Mouse (Mus musculus): ENCODE results near the gene 1600002K03Rik. TPM values are rescaled to one million over a fixed set of nuclear protein-coding genes. Genes with fewer than 3 reads are reported as not detected.

1600002K03Rik gene
- polyA plus RNA-seq (2015; fragmentation: Nextera tagmentation; extraction: Ambion mirVana): 15.2 and 15.3 TPM in 2 replicates

DNA sequence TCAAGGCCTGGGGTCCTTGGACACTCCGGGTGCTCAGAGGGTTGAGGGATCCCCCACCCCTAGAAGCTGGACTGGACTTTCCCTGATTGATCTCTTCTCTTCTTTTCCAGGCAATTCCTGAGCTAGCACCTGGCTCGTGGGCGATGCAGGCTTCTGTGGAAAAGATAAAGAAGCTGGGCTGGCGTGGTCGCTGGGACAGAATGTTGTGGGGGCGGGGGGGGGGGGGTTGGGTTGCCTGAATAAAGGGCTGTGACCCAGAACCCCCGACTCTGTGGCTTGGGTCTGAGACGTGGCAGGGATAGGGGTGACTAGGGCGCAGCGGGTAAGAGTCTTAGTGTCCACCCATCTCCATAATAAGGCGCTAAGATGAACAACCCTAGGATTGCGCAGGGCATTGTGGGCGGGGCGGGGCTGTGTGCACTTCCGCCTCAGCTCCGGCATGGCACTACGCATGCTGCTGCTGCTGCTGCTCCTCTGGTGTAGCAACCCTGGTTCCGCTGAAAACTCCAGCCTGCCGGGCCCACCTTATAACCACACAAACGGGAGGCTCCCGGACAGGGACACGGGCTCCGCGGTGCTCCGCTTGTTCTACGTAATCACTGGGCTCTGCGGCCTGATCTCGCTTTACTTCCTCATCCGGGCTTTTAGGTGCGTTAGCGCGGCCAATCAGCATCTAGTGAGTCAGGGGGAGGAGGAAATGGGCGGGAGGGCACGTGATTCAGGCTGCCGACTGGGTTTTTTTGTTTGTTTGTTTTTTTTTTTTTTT, at the start of gene 1600002K03Rik:
1600002K03Rik (plus strand) TSS at position 418 of the 766 bp plus-strand sequence.
- Histone ChIP-seq H3K27me3 (ENCODE audit: insufficient read depth, low read length) (no peaks in the 10 kb centered on the region), H3K9me3 (ENCODE audit: low read length) (no peaks in the 10 kb centered on the region), H3K4me1 (ENCODE audit: insufficient read depth, low read length) (peaks cover 33% of the 10 kb centered on the region), H3K9ac (replicated peaks; ENCODE audit: low read length) (peak within 1 kb of the TSS; percentile 70), H3K36me3 (ENCODE audit: insufficient read depth, low read length) (peaks cover 26% of the 10 kb centered on the region), H3K4me2 (replicated peaks; ENCODE audit: low read depth, low read length) (peak within 1 kb of the TSS; percentile 67), H3K4me3 (ENCODE audit: low read length) (peak within 1 kb of the TSS; percentile 66), H3K27ac (ENCODE audit: low read length) (peak within 1 kb of the TSS; percentile 91)
- WGBS: 8% methylated on average over 35 of the region's 35 CpGs
- ATAC-seq (ENCODE audit: low FRiP score, low TSS enrichment): peak; percentile 68

DNA sequence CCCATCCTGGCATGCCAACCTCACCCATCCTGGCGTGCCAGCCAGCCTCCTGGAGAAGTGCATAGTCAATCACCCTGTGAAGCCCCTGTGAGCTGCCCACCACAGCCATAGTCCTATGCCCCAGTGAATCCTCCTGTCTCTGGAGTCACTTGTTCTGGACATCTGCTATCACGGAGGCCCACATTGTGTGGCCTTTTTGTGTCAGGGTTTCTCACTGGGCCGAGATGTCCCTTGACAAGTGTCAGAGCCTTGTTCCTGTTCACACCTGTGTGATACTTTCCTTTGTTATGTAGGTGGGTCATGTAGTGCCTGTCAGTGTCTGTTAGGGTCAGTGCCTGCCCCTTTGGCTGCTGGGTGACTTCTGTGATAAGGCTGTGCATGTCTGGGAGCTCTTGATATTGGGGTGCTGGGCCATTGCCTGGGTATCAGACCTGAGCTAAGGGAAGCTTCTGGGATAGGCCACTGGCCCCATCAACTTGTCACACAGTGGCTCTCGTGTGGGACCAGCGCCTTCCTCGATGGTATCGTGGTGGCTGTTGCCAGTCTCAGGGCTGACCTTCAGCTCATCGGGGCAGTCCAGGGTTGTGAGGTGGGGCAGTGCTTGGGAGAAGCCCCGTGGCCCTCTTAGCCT, 48.7 kb upstream of the 1600002K03Rik start:
- H3K27ac ChIP-seq (ENCODE audit: low read length): no peak overlapping the region
- no peaks in the 10 kb centered on the region for H3K9me3 ChIP-seq (ENCODE audit: low read length)
- H3K4me2 ChIP-seq (replicated peaks; ENCODE audit: low read depth, low read length): no peak overlapping the region
- ATAC-seq (ENCODE audit: low FRiP score, low TSS enrichment): no peak
- no peak overlapping the region for H3K4me3 ChIP-seq (ENCODE audit: low read length)
- H3K36me3 ChIP-seq (ENCODE audit: insufficient read depth, low read length): peaks cover 69% of the 10 kb centered on the region
- H3K9ac ChIP-seq (replicated peaks; ENCODE audit: low read length): no peak overlapping the region
- WGBS: 83% methylated on average over 9 of the region's 9 CpGs
- H3K27me3 ChIP-seq (ENCODE audit: insufficient read depth, low read length): no peaks in the 10 kb centered on the region
- peaks cover 5% of the 10 kb centered on the region; the same call in 1 of the 2 replicates for H3K4me1 ChIP-seq (ENCODE audit: insufficient read depth, low read length)

DNA sequence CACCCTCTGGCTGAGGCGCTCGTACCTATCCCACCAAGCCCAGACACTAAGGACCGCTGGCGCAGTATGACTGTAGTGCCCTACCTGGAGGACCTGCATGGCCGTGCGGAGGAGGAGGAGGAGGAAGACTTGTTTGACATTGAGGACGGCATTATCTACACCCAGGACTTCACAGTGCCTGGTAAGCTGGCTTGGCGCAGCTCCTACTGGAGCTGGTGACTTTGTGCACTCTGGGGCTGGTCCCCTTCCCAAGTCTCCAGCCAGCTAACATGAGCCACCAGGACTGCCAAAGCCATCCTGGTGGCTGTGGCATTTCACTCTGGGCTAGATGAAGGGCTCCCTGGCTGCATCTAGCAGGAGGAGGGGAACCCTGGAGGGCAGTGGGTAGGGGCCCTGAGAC, 44.8 kb upstream of the 1600002K03Rik start:
- peaks cover 25% of the 10 kb centered on the region for H3K4me1 ChIP-seq (ENCODE audit: insufficient read depth, low read length)
- H3K9ac ChIP-seq (replicated peaks; ENCODE audit: low read length): no peak overlapping the region
- no peaks in the 10 kb centered on the region for H3K9me3 ChIP-seq (ENCODE audit: low read length)
- no peak overlapping the region for H3K4me2 ChIP-seq (replicated peaks; ENCODE audit: low read depth, low read length)
- no peak for ATAC-seq (ENCODE audit: low FRiP score, low TSS enrichment)
- H3K36me3 ChIP-seq (ENCODE audit: insufficient read depth, low read length): peaks cover 73% of the 10 kb centered on the region
- H3K27me3 ChIP-seq (ENCODE audit: insufficient read depth, low read length): no peaks in the 10 kb centered on the region
- 95% methylated on average over 7 of the region's 8 CpGs for WGBS
- H3K4me3 ChIP-seq (ENCODE audit: low read length): no peak overlapping the region
- no peak overlapping the region for H3K27ac ChIP-seq (ENCODE audit: low read length)

DNA sequence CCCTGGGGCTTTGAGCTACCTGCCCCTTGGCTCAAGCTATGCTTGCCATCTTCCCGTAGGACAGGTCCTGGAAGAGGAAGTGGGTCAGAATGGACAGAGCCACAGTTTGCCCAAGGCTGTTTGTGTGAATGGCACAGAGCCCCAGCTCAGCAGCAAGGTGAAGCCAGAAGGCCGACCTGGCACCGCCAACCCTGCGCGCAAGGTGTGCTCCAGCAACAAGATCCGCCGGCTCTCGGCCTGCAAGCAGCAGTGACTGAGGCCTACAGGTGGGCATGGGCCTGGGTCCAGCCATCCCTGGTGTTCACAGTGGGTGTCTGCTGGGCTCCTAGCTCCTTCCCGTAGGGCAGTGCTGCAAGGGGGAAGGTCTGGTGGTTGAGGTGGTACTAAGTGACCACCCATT, 42.9 kb upstream of the 1600002K03Rik start:
- peak overlapping the region; percentile 47; the same call in 1 of the 2 replicates for H3K27ac ChIP-seq (ENCODE audit: low read length)
- no peak overlapping the region for H3K4me3 ChIP-seq (ENCODE audit: low read length)
- no peak overlapping the region for H3K4me2 ChIP-seq (replicated peaks; ENCODE audit: low read depth, low read length)
- H3K9me3 ChIP-seq (ENCODE audit: low read length): no peaks in the 10 kb centered on the region
- WGBS: 90% methylated on average over 9 of the region's 9 CpGs
- H3K36me3 ChIP-seq (ENCODE audit: insufficient read depth, low read length): peaks cover 73% of the 10 kb centered on the region
- H3K27me3 ChIP-seq (ENCODE audit: insufficient read depth, low read length): no peaks in the 10 kb centered on the region
- H3K4me1 ChIP-seq (ENCODE audit: insufficient read depth, low read length): peaks cover 25% of the 10 kb centered on the region
- no peak for ATAC-seq (ENCODE audit: low FRiP score, low TSS enrichment)
- H3K9ac ChIP-seq (replicated peaks; ENCODE audit: low read length): no peak overlapping the region

DNA sequence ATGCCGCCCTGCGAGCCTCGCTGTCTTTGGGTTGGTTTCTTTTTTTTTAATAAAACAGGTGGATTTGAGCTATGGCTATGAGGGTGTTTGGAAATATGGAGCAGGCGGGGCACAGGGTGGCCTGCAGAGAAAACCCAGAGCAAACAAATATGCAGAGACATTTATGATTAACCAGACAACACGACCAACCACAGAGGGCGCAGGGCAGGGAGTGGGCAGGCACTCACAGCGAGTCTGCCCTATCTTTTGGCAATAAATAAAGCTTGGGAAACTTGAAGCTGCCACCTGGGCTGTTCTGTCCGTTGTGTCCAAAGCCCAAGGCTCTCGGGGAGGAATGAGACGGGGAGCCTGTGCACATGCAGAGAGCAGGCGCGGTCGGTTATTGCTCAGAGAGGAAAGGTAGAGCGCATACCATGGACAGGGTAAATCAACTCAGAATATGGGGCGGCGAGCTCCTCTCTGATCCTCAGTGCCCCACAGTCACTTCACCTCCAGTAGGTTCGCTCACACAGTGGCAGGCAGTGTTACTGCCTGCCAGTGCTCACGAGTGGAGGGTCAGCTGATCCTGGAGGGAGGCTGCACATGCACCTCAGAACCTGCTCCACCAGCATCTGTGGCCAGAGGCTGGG, 42.2 kb upstream of the 1600002K03Rik start:
- H3K4me2 ChIP-seq (replicated peaks; ENCODE audit: low read depth, low read length): no peak overlapping the region
- 69% methylated on average over 18 of the region's 18 CpGs for WGBS
- 0 out of 2 replicates have a peak, but pooled peaks have one; percentile 1 for ATAC-seq (ENCODE audit: low FRiP score, low TSS enrichment)

DNA sequence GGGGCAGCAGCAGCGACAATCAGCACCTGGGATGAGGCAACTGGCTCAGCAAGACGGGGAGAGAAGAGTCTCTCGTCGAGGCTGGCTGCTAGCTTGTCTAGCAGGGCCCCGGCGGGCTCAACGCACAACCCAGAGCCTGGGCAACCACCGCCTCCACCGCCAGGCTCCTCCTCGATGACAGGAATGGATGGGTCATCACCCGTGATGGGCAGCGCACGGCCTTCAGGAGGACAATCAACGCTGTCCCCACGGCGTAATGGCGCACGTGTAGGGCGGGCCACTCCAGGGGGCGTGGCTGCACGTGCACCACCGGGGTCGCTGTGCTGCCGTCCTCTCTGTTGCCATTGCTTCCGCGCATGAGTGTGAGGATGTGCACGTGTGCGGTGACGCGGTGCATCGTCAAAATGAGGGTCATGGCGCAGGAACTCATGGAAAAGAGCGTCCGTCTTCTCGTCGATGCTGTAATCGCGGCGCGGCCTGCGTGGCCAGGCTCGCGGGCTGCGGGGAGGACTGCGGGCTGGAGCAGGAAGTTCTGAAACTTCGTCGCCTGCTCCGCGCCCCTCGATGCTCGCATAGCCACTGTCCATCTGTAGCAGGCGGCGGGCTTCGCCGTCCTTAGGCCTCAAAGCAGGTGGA, 41.3 kb upstream of the 1600002K03Rik start:
- Histone ChIP-seq H3K4me3 (ENCODE audit: low read length) (no peak overlapping the region; the same call in 1 of the 2 replicates), H3K9me3 (ENCODE audit: low read length) (no peaks in the 10 kb centered on the region), H3K27me3 (ENCODE audit: insufficient read depth, low read length) (peaks cover 8% of the 10 kb centered on the region; the same call in 1 of the 2 replicates), H3K4me1 (ENCODE audit: insufficient read depth, low read length) (peaks cover 25% of the 10 kb centered on the region), H3K4me2 (replicated peaks; ENCODE audit: low read depth, low read length) (peak overlapping the region; percentile 43), H3K36me3 (ENCODE audit: insufficient read depth, low read length) (peaks cover 66% of the 10 kb centered on the region), H3K9ac (replicated peaks; ENCODE audit: low read length) (peak overlapping the region; percentile 30), H3K27ac (ENCODE audit: low read length) (no peak overlapping the region)
- ATAC-seq (ENCODE audit: low FRiP score, low TSS enrichment): peak; percentile 32; the same call in 1 of the 2 replicates
- WGBS: 14% methylated on average over 55 of the region's 55 CpGs

More for the DNA sequence above, 42.2 kb upstream of the 1600002K03Rik start:
- H3K36me3 ChIP-seq (ENCODE audit: insufficient read depth, low read length): peaks cover 67% of the 10 kb centered on the region
- H3K27ac ChIP-seq (ENCODE audit: low read length): peak overlapping the region; percentile 47
- H3K27me3 ChIP-seq (ENCODE audit: insufficient read depth, low read length): 0 out of 2 replicates have a peak, but pooled peaks cover under 1% of the 10 kb centered on the region
- no peak overlapping the region for H3K4me3 ChIP-seq (ENCODE audit: low read length)
- H3K9me3 ChIP-seq (ENCODE audit: low read length): no peaks in the 10 kb centered on the region
- no peak overlapping the region for H3K9ac ChIP-seq (replicated peaks; ENCODE audit: low read length)
- H3K4me1 ChIP-seq (ENCODE audit: insufficient read depth, low read length): peaks cover 25% of the 10 kb centered on the region

DNA sequence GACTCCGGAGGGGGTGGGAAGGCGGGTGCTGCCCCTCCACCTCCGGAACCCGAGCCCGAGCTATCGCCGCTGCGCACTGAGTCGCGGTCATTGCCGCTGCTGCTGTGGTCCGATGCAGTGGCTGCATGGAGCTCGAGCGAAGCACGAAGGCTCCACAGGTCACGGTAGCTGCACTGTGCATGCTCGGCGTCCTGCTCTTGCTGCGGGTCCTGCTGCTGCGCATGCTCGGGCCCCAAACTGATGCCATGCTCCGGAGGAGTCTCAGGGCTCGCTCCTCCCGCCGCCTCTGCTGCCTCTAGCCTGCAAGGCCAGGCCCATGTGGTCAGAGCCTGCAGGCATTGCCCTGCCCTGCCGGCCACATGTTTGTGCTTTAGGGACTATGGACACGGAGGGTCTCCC, 40.8 kb upstream of the 1600002K03Rik start:
- H3K4me3 ChIP-seq (ENCODE audit: low read length): no peak overlapping the region; the same call in 1 of the 2 replicates
- no peak overlapping the region for H3K27ac ChIP-seq (ENCODE audit: low read length)
- 0 out of 2 replicates have a peak overlapping the region, but pooled peaks have one; percentile 30 for H3K9ac ChIP-seq (replicated peaks; ENCODE audit: low read length)
- H3K36me3 ChIP-seq (ENCODE audit: insufficient read depth, low read length): peaks cover 62% of the 10 kb centered on the region
- peak overlapping the region; percentile 43 for H3K4me2 ChIP-seq (replicated peaks; ENCODE audit: low read depth, low read length)
- WGBS: 33% methylated on average over 27 of the region's 27 CpGs
- peaks cover 30% of the 10 kb centered on the region for H3K4me1 ChIP-seq (ENCODE audit: insufficient read depth, low read length)
- peaks cover 13% of the 10 kb centered on the region for H3K27me3 ChIP-seq (ENCODE audit: insufficient read depth, low read length)
- no peaks in the 10 kb centered on the region for H3K9me3 ChIP-seq (ENCODE audit: low read length)
- ATAC-seq (ENCODE audit: low FRiP score, low TSS enrichment): peak; percentile 35; the same call in 1 of the 2 replicates

DNA sequence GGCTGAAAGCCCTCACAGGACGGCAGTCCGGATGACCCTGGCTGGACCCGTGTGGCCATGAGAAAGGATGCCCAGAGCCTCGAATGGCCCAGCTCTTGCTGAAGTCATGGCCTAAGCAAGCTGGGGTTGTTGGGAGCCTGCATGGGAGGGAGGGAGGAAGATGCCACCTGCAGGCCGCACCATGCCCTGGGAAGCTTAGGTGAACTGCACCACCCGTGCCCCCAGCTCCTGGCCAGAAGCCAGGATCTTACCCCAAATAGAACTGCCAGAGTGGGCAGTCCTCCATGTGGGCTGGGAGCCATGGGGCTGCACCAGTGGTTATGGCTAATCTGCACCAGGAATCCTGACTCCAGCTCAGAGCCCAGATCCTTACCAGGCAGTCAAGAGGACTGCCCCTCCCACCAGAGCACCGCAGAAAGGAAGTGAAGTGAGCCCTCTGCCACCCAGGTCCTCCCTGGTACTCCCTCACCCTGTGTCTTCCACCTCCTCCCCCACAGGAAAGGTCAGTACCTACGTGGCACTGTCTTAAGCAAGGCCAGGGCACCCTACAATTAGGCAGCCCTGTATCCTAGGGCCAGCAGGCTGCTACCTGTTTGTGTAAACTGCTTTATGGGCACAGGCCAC, 39.4 kb upstream of the 1600002K03Rik start:
- WGBS: 68% methylated on average over 8 of the region's 8 CpGs
- peaks cover 48% of the 10 kb centered on the region for H3K36me3 ChIP-seq (ENCODE audit: insufficient read depth, low read length)
- H3K4me3 ChIP-seq (ENCODE audit: low read length): no peak overlapping the region
- no peaks in the 10 kb centered on the region for H3K9me3 ChIP-seq (ENCODE audit: low read length)
- no peak overlapping the region for H3K27ac ChIP-seq (ENCODE audit: low read length)
- no peak for ATAC-seq (ENCODE audit: low FRiP score, low TSS enrichment)
- peaks cover 18% of the 10 kb centered on the region for H3K27me3 ChIP-seq (ENCODE audit: insufficient read depth, low read length)
- H3K9ac ChIP-seq (replicated peaks; ENCODE audit: low read length): no peak overlapping the region
- H3K4me2 ChIP-seq (replicated peaks; ENCODE audit: low read depth, low read length): no peak overlapping the region
- peaks cover 44% of the 10 kb centered on the region for H3K4me1 ChIP-seq (ENCODE audit: insufficient read depth, low read length)

DNA sequence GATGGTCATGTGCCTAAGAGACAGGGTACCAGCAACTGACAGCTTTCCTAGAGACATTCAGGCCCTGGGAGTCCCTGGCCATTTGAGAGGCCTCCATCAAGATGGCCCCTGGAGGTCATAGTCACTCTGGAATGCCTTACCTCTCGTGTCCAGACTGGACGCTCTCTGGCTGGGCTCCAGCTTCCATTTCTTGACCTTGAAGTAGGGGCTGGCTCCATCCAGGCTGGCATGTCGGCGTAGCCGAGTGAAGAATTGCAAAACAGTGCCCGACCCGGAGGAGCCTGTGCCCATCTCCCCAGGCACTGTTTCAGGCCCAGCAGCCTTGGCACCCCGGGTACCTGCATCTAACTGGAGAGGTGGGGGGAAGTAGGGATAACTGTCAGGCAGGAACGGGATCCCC, 38.3 kb upstream of the 1600002K03Rik start:
- 82% methylated on average over 9 of the region's 9 CpGs for WGBS
- Histone ChIP-seq H3K9ac (replicated peaks; ENCODE audit: low read length) (no peak overlapping the region), H3K36me3 (ENCODE audit: insufficient read depth, low read length) (peaks cover 42% of the 10 kb centered on the region), H3K4me3 (ENCODE audit: low read length) (no peak overlapping the region), H3K27me3 (ENCODE audit: insufficient read depth, low read length) (peaks cover 18% of the 10 kb centered on the region), H3K4me2 (replicated peaks; ENCODE audit: low read depth, low read length) (no peak overlapping the region), H3K4me1 (ENCODE audit: insufficient read depth, low read length) (peaks cover 48% of the 10 kb centered on the region), H3K27ac (ENCODE audit: low read length) (no peak overlapping the region), H3K9me3 (ENCODE audit: low read length) (no peaks in the 10 kb centered on the region)
- ATAC-seq (ENCODE audit: low FRiP score, low TSS enrichment): no peak
